Mouse (Mus musculus) layer of hippocampus, adult 6 months (tissue): ENCODE measurements around the gene Defb30. TPM values are rescaled to one million over a fixed set of nuclear protein-coding genes. Genes with fewer than 3 reads are reported as not detected.

ENCODE experiments used
- long read RNA-seq, 2 experiments: library from polyadenylated mRNA; unstranded; transcript quantifications; one replicate each; pipeline ENCODE4 v2.0.0; 2019 to 2020
- polyA plus RNA-seq: library from polyadenylated mRNA; unstranded; fragments of <200 nt; fragmentation: Nextera tagmentation; gene quantifications from 2 replicates; pipeline ENCODE4 v1.2.3, GENCODE M21; 2021

Gene Defb30
- not detected in 2 replicates for polyA plus RNA-seq
- long read RNA-seq, experiment 1: 0 reads
- long read RNA-seq, experiment 2: 0 reads

GRCm38 (mm10) chr14:63049910-63050370, at the start of gene Defb30:
TSS of gene Defb30 (minus strand) at chr14:63049960.

GRCm38 (mm10) chr14:63046691-63047090, 3.1 kb downstream of the Defb30 start, which contains the start of gene Defb42:
TSS of gene Defb42 (plus strand) at chr14:63046991.

GRCm38 (mm10) chr14:63011471-63011870, 38.3 kb downstream of the Defb30 start, which contains the start of gene Defb43:
TSS of gene Defb43 (plus strand) at chr14:63011771.

GRCm38 (mm10) chr14:62997777-62998176, 52.0 kb downstream of the Defb30 start, which contains the start of gene Defb47:
TSS of gene Defb47 (plus strand) at chr14:62998077.

GRCm38 (mm10) chr14:62984410-62984809, 65.3 kb downstream of the Defb30 start, which contains the start of gene Defb48:
TSS of gene Defb48 (minus strand) at chr14:62984510.

Other genes starting within 250 kb of the Defb30 start
- 2.4 and 2.5 TPM in 2 replicates for gene Wdfy2, start 212.3 kb downstream of the Defb30 start, polyA plus RNA-seq
- gene Defb48, start 65.5 kb downstream of the Defb30 start, polyA plus RNA-seq: not detected in 2 replicates
- not detected in 2 replicates for gene Defb47, start 51.9 kb downstream of the Defb30 start, polyA plus RNA-seq
- gene Defb43, start 38.2 kb downstream of the Defb30 start, polyA plus RNA-seq: not detected in 2 replicates
- 0.40 and 0.68 TPM in 2 replicates for gene Defb42, start 3.0 kb downstream of the Defb30 start, polyA plus RNA-seq